Mouse (Mus musculus): ENCODE measurements around the gene Kif21a. TPM values are rescaled to one million over a fixed set of nuclear protein-coding genes. Genes with fewer than 3 reads are reported as not detected.

Gene Kif21a
- polyA plus RNA-seq, 1 experiment from 2014 or later = 49.5 TPM

Other genes starting within 250 kb of the Kif21a start
- 27.3 and 28.7 TPM in 2 replicates for gene Abcd2, start 141.9 kb upstream of the Kif21a start, polyA plus RNA-seq (2016; fragmentation: Nextera tagmentation; extraction: Ambion mirVana)
- gene CN725425, start 149.5 kb upstream of the Kif21a start, polyA plus RNA-seq (2016; fragmentation: Nextera tagmentation; extraction: Ambion mirVana) = not detected in 2 replicates

Measured in forebrain, embryonic 12.5 days (tissue).